Mouse (Mus musculus): ENCODE results near the gene Lingo3.

- no peak for TF ChIP-seq CTCF (IDR thresholded peaks at IDR 0.05; ENCODE audit: low read depth, low read length)
- TF ChIP-seq POLR2A (IDR thresholded peaks at IDR 0.05; ENCODE audit: borderline replicate concordance, low read depth, low read length), result no peak
Observed at GRCm38 (mm10) chr10:80823316-80823715, 20.5 kb downstream of the Lingo3 start.
